Mouse (Mus musculus) erythroblast, adult 5-6 weeks (primary cell): ENCODE measurements at regions not wholly inside any gene's neighbourhood (a gene's known extent, or its start where the extent isn't known, plus 50 kb on each side); places are given as distances from the start of the nearest gene placed in this dataset.

ENCODE experiments used
- ATAC-seq: replicated peaks from 2 replicates; pipeline ENCODE4 v1.8.0; 2016; ENCODE audit warnings: moderate number of reproducible peaks, mild to moderate bottlenecking, moderate TSS enrichment, inconsistent platforms; ENCODE audit not compliant: poor library complexity, low FRiP score, severe bottlenecking

DNA sequence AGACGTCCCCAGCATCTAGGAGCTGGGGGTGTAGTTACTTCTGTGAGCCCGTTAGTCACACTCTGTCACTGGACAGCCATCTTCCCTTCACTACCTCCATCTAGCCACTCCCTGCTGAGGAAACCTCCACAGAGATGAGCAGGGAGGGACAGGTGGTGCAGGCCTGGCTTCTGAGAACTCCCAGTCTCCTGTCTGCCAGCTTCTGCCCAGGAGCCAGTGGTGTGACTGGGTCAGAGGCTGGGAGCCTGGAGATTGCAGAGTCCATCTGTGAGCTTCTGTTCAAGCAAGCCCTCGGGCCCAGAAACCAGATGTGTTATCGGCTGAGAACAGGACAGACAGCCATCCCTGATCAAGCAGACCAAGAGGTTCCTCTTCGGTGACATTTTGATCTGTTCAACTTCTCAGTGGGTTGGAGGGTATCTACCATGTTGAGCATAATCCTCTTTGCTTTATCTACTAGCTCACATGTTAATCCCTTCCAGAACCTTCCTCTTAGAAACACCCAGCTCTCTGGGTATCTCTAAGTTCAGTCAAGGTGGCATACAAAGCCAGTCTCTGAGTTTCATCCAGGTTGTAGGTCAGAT is 100.3 kb upstream of the Tle3 start:
- ATAC-seq: no peak

GRCm38 (mm10) chr9:61274020-61274419 is 98.1 kb upstream of the Tle3 start:
- ATAC-seq: no peak

- no peak for ATAC-seq
Measured at GRCm38 (mm10) chr9:61277369-61278215, 94.6 kb upstream of the Tle3 start.

DNA sequence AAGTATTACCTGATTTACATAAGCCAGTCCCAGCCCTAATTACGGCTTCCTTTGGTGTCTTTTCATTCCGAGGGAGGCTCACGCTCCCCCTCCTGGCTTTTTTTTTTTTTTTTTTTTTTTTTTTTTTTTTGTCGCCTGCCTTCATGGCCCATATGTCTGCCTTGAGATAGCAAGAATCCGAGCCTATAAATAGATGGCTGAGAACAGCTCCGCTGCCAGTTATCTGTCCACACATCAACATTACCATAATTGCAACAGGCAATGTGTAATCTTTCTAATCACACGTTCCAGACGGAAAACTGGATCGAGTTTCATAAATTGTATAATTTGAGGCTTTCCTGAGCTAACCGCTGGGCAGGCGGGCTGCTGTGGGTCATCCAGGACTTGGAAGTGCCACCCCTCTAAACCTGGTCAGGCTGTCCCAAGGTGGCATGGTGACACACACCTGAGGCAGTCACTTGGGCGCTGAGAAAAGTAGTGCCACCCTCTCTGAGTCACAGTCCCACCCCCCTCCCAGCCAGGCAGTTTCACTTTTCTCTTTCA is 93.9 kb upstream of the Tle3 start:
- ATAC-seq: no peak

DNA sequence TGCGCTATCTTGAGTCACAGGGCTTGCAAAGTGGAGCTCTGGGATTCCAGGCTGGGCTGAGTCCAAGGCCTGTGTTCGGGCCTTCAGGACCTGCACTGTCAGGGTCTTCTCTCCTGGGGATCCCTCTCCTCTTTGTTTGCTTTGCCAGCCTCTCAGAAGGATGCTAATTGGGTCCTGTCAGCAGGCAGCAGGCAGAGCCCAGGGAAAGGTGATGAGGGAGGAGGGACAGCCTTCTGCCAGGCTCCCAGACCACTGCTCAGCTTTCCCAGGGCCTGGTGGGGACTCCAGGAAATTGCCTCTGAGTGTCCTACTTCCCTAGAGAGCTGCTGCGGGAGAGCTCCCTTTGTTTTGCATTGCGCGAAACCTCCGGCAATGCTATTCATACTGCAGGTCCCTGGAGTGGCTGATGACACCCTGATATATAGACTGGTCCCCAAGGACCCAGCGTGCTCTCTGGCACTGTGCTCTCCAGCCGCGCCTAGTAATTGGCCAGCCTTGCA is 93.1 kb upstream of the Tle3 start:
- no peak for ATAC-seq

DNA sequence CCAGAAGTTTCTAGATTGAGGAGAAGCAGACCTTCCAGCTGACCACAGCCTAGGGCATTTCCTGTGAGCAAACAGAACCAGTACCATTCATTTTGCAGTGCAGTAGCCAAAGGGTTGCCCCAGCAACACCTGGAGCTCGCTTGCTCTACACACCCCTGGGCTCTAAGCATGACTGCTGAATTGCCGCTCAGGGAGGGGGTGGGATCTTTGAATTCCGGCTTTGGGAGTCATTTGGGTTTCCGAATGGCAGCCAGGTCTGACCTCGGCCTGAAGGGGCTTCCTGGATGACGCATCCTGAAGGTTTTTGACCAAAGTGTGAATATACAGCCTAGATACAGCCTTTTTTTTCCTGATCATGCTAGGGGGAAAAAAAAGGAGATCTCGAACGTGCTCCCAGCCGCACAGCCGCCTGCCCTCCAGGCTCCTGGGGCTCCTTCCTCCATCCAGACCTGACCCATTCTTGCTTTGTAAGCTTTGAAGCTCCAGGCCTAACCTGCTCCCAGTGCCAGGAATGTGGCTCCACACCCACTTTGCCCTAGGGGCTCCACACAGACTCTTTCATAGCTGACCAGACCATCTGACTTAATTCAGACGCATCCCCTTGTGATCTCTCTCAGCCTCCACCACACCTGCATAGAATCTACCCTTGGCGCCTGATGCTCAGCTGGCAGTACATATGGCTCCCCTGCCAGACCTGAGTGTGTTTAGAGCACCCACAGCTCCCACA is 91.1 kb upstream of the Tle3 start:
- no peak for ATAC-seq

DNA sequence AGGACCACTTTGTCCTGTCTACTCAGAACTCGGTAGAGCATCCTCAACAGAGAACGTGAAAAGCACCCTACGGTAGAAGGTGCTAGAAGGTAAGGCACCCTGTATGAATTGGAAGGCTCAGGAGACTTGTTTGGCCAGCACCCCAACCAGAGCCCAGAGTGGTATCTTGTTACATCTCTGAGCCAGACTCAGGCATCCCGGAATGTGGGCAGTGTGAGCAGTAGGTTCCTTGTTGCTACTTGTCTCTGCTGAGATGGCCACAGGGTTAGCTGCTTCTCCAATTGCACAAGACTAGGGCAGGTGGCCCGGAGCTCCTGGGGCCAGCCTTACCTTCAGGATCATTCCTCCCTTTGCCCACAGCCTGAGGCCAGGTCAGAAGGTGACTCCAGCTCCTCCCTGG is 88.9 kb upstream of the Tle3 start:
- ATAC-seq: no peak

GRCm38 (mm10) chr9:61284201-61285021 is 87.8 kb upstream of the Tle3 start:
- no peak for ATAC-seq

GRCm38 (mm10) chr9:61286561-61286960 is 85.6 kb upstream of the Tle3 start:
- no peak for ATAC-seq

GRCm38 (mm10) chr9:61289117-61289516 is 83.0 kb upstream of the Tle3 start:
- ATAC-seq: no peak

- no peak for ATAC-seq
Measured at GRCm38 (mm10) chr9:61289713-61290112, 82.5 kb upstream of the Tle3 start.

GRCm38 (mm10) chr9:61291646-61292045 is 80.5 kb upstream of the Tle3 start:
- ATAC-seq: no peak

GRCm38 (mm10) chr9:61292501-61292900 is 79.7 kb upstream of the Tle3 start:
- ATAC-seq: no peak

DNA sequence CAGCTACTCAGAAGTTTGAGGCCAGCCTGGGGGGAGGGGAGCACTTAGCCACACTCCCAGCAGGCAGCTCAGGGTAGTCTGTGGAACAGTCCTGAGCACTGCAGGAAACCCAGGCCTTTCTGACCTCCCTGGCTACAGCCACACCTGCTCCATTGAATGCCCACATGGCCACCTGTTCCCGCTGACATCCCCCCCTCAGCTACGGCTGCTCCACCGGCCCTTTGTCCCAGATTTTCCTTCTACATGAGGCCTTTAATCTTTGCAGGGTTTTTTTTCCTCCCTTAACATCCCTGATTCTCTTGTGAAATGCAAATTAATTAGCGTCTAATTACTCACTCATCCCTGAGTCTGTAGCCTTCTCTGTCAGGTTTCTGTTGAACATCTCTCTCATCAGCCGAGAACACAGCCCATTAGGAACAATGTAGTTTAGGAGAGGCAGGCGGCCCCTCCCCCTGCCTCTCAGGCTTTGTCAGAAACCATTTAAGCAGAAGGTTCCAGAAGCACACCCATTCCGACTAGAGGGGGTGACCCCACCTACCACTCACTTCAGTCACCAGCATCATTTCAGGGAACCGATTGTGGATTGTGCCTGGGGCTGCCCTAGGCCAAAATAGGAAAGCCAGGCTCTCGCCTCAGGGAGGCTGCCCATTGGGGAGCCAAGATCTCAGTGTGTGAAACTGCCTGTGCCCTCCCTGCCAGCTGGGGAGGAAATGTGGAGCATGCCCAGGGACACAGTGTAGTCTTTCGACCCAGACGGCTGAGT is 78.8 kb upstream of the Tle3 start:
- no peak for ATAC-seq

DNA sequence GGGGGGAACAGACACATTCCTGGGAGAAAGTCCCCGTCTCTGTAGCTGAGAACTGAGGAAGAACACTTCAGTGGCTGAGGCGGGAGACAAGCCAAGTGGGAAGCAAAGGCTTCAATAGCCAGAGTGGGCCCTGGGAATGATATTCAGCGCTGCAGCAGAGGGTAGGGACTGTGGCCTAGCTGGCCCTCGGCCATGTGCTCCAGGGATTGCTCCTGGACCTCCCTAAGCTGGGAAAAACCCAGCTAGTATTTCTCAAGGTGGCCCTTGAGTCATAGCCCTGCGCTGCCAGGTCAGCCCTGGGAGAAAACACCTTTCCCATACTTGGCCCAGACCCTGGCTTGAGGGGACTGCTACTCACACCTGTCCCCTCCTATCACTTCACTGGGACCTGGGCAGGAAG is 77.2 kb upstream of the Tle3 start:
- no peak for ATAC-seq

GRCm38 (mm10) chr9:61296311-61296947 is 75.7 kb upstream of the Tle3 start:
- no peak for ATAC-seq

GRCm38 (mm10) chr9:61297385-61297784 is 74.8 kb upstream of the Tle3 start:
- no peak for ATAC-seq

- no peak for ATAC-seq
Measured at GRCm38 (mm10) chr9:61299873-61300560, 72.1 kb upstream of the Tle3 start.
